Mouse (Mus musculus) testis, adult 2 months (tissue): ENCODE measurements around the gene Ldlrad3.

Source experiments
- CTCF ChIP-seq: fragments of 200-500 bp; IDR thresholded peaks from 2 replicates; pipeline ENCODE4 v1.5.1; 2012; ENCODE audit warnings: low read depth, mild to moderate bottlenecking, inconsistent platforms, low read length, moderate library complexity; ENCODE audit not compliant: control insufficient read depth, insufficient read depth, insufficient replicate concordance
- POLR2A ChIP-seq: fragments of 200-500 bp; IDR thresholded peaks from 2 replicates; pipeline ENCODE4 v1.6.1; 2012; ENCODE audit warnings: low read depth, mild to moderate bottlenecking, inconsistent platforms, low read length, moderate library complexity; ENCODE audit not compliant: control insufficient read depth

DNA sequence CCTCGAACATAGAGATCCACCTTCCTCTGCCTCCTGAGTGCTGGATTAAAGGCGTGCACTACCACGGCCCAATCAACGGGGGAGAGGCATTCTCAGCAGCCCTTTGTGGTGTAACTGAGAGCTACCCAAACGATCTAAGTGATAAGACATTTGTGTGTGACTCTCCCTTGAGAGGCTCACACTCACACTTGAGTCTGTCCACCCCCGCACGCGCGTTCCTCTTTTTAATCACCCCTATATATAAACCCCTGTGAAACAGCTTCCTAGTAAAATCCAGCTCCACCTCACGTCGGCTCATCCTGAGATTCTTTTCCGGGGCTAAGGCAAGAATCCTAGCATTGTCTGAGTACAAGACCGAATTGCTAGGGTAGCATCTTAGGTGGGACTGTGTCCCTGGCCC is 277.4 kb downstream of the Ldlrad3 start:
- no peak for TF ChIP-seq POLR2A
- TF ChIP-seq CTCF, result no peak
